Mouse (Mus musculus): ENCODE data around the gene Ddx1.

Gene Ddx1

GRCm38 (mm10) chr12:13248691-13249572 lies at the start of gene Ddx1:
Gene Ddx1 (minus strand): TSS chr12:13249213.
- no peak for DNase-seq (ENCODE audit: extremely low read depth, low read depth, low spot score)

GRCm38 (mm10) chr12:13293421-13293881 lies 44.4 kb upstream of the Ddx1 start:
- DNase-seq (ENCODE audit: extremely low read depth, low read depth, low spot score) = no peak

GRCm38 (mm10) chr12:13291453-13291852 lies 42.4 kb upstream of the Ddx1 start:
- DNase-seq (ENCODE audit: extremely low read depth, low read depth, low spot score) = no peak

GRCm38 (mm10) chr12:13269570-13270390 lies 20.8 kb upstream of the Ddx1 start:
- DNase-seq (ENCODE audit: extremely low read depth, low read depth, low spot score) = no peak

GRCm38 (mm10) chr12:13268826-13269449 lies 19.9 kb upstream of the Ddx1 start, which contains the start of gene Nbas:
Gene Nbas (plus strand): TSS chr12:13269133.
- DNase-seq (ENCODE audit: extremely low read depth, low read depth, low spot score) = no peak

- DNase-seq (ENCODE audit: extremely low read depth, low read depth, low spot score) = no peak
Observed at GRCm38 (mm10) chr12:13268412-13268811, 19.4 kb upstream of the Ddx1 start.

GRCm38 (mm10) chr12:13255701-13256100 lies 6.7 kb upstream of the Ddx1 start:
- DNase-seq (ENCODE audit: extremely low read depth, low read depth, low spot score) = no peak

- no peak for DNase-seq (ENCODE audit: extremely low read depth, low read depth, low spot score)
Observed at GRCm38 (mm10) chr12:13255068-13255467, 6.1 kb upstream of the Ddx1 start.

GRCm38 (mm10) chr12:13249573-13249919 lies 533 bp upstream of the Ddx1 start:
- DNase-seq (ENCODE audit: extremely low read depth, low read depth, low spot score) = no peak

GRCm38 (mm10) chr12:13242453-13242852 lies 6.6 kb downstream of the Ddx1 start:
- no peak for DNase-seq (ENCODE audit: extremely low read depth, low read depth, low spot score)

GRCm38 (mm10) chr12:13218101-13218514 lies 30.9 kb downstream of the Ddx1 start:
- no peak for DNase-seq (ENCODE audit: extremely low read depth, low read depth, low spot score)

GRCm38 (mm10) chr12:13217568-13217967 lies 31.4 kb downstream of the Ddx1 start:
- DNase-seq (ENCODE audit: extremely low read depth, low read depth, low spot score) = no peak

GRCm38 (mm10) chr12:13216501-13217103 lies 32.4 kb downstream of the Ddx1 start:
- DNase-seq (ENCODE audit: extremely low read depth, low read depth, low spot score) = no peak

GRCm38 (mm10) chr12:13214345-13215278 lies 34.4 kb downstream of the Ddx1 start:
- no peak for DNase-seq (ENCODE audit: extremely low read depth, low read depth, low spot score)

GRCm38 (mm10) chr12:13211746-13212482 lies 37.1 kb downstream of the Ddx1 start:
- DNase-seq (ENCODE audit: extremely low read depth, low read depth, low spot score) = no peak

GRCm38 (mm10) chr12:13209692-13210377 lies 39.2 kb downstream of the Ddx1 start:
- no peak for DNase-seq (ENCODE audit: extremely low read depth, low read depth, low spot score)

GRCm38 (mm10) chr12:13208983-13209451 lies 40.0 kb downstream of the Ddx1 start:
- no peak for DNase-seq (ENCODE audit: extremely low read depth, low read depth, low spot score)

- DNase-seq (ENCODE audit: extremely low read depth, low read depth, low spot score) = no peak
Observed at GRCm38 (mm10) chr12:13208517-13208916, 40.5 kb downstream of the Ddx1 start.

Measured in fat pad, adult 2 months (tissue).